Mouse (Mus musculus): ENCODE data around the gene Zfp984.
"Not testable (repeated sequence)": the region's sequence is repeated elsewhere in the genome, so short reads cannot be mapped to it uniquely, and the experiment has no call there.

Gene Zfp984

DNA sequence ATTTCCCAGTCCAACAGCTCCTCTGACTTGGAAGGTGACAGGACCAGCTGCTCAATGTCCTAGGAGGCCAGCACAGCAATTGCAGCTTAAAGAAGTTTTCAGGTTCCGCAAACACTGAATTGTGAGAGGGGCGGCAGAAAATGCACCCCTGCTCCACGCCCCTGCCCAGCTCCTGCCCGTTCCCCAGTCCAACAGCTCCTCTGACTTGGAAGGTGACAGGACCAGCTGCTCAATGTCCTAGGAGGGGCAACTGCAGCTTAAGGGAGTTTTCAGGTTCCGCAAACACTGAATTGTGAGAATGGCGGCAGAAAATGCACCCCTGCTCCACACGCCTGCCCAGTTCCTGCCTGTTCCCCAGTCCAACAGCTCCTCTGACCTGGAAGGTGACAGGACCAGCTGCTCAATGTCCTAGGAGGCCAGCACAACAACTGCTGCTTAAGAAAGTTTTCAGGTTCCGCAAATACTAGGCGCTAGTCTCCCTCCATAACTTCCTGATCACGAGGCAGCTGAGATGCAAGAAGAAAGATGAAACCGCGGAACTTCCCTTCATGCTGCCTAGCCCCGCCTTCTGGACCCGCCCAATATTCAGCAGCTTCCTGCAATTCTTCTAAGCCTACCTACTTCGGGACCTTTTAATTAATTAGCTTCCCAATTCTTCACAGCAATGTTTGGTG lies at the start of gene Zfp984:
Gene Zfp984 (minus strand): TSS at position 497 of the 674 bp plus-strand sequence.
- not testable (repeated sequence) for DNase-seq (ENCODE audit: low spot score)

DNA sequence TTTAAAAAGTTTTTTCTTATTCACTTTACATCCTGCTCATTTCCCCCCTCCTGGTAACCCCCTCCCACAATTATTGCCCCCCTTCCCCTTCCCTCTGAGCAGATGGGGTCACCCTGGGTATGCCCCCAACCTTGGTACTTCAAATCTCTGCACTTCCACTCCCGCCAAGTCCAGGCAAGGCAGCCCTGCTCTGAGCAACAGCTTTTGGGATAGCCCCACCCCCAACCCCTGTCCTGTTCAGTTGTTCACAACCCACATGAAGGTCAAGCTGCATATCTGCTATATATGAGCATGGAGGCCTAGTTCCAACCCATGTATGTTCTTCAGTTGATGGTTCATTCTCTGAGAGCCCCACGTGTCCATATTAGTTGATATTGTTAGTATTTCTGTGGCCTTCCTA lies 41.2 kb upstream of the Zfp984 start:
- no peak for DNase-seq (ENCODE audit: low spot score)

DNA sequence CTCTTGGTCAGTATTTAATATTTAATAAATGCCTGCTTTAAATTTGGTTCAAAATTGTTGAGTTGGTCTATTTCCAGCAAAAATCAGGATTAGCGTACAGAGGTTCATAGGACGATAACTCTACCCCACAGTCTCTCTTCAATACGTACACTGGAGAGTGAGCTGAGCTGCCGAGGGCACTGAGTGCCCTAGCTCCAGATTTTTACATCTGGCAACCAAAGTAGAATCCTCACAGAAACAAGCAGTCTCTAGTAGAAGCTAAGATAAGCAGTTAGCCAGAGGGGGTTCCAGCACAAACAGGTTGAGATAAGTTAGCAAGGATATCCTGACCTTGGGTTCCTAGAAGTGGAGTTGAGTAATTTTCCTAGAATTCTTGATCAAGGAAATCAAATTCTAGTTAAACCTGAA lies 39.0 kb upstream of the Zfp984 start:
- DNase-seq (ENCODE audit: low spot score), result no peak

DNA sequence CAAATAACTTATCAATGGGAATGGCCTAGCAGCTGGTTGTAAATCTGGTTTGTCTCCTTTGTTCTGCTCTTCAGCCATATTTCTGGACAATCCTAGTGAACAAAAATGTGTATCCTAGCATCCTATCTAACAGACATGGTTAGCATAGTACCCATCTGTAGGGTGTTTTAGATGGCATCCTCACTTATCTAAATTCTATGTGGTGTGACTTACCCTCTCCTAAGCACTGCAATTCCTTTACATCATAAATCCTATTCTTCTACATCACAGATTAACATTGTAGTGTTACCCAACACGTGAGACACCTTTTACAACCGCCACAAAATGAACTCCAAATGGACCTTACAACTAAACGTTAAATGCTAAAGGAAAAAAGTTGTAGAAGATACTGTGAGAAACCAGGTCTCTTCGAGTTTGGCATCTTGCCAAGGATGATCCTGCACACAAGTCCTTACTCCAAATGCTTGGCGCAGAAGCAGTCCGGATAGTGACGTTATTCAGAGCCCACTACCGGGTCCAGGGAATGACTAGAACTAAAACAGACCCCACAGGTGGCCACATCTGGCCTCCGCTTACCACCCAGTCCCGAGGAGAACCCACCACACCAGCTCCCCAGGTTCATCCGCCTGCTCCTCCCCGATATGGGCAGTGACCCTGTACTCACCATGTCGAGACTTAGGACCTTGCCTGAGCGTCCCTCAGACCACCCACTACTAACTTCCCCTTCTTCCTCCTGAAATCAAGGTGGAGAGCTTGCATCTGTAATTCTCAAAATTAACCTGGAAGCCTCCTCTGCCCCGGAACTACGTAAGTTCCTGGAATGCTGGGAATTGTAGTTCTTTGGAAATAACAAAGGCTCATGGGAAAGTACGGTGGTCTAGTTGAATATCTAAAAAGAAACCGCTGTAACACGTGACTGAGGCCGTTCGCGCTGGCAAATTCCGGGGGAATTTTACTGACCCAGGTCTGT lies 38.3 kb upstream of the Zfp984 start, which contains the start of gene Zfp933:
Gene Zfp933 (minus strand): TSS at position 753 of the 970 bp plus-strand sequence.
- peak; percentile 85 for DNase-seq (ENCODE audit: low spot score)

DNA sequence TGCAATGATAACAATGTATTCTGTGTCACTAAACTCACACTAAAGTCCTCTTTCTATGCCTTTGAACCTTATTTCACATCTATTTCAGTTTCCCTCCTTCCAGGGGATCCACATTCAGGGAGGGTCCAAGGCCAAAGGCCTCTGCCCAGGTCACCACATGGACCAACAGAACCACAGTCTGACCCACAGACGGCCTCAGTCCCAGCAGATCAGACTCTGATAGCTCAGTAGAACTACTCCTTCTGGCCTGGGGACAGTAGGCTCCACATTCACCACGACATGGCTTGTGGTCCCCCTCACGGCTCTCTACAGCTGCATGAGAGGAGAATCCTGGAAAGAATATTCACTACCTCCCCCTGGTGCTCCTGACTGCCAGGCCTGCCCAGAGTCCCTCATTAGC lies 33.3 kb upstream of the Zfp984 start:
- DNase-seq (ENCODE audit: low spot score), result no peak

DNA sequence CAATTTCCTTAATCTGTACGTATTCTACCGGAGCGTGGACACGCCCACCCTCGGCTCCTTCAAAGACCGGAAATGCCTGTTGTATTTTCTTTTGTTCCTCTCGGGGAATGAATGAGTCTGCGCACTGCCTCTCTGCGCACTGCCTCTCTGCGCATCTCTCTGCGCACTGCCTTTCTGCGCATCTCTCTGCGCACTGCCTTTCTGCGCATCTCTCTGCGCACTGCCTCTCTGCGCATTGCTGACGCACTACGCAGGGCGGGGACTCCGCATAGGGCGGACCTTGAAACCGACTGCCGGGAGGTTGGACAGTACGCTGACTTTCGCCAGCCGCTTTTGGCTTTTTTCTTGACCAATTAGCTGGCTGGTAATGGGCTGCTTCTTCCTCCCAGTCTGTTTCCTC lies 29.7 kb upstream of the Zfp984 start:
- DNase-seq (ENCODE audit: low spot score), result not testable (repeated sequence)

DNA sequence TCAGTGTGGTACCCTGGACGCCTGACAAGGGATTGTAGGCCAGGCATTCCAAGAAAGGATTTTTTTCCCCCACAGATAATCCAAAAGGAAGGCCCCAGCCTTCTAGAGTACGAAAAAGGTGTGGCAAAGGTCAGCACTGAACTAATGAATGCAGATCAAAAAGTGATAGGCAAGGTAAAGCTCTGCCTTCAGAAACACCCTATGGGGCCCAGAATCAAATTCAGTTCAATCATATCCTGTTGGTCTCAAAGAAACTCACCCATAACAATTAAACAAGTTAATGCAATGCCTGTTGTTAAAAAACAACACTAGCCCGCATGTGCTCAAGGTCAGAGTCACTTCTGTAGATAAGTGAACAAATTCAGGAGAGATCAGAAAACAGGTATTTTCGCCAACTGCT lies 14.8 kb upstream of the Zfp984 start:
- no peak for DNase-seq (ENCODE audit: low spot score)

DNA sequence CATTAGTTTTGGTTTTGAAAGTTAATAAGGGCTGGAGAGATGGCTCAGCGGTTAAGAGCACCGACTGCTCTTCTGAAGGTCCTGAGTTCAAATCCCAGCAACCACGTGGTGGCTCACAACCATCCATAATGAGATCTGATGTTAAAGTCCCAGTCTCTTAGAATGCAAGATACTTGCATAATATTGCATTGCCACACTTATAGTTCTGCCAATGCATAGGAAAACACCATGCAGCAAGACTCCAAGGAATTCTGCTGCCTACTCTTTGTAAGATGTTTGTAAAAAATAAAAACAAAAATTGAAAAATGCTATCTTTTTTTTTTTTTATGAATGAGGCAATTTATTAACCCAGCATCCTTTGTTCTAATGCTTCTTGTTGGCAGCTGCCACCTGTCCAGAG lies 11.8 kb upstream of the Zfp984 start:
- not testable (repeated sequence) for DNase-seq (ENCODE audit: low spot score)

DNA sequence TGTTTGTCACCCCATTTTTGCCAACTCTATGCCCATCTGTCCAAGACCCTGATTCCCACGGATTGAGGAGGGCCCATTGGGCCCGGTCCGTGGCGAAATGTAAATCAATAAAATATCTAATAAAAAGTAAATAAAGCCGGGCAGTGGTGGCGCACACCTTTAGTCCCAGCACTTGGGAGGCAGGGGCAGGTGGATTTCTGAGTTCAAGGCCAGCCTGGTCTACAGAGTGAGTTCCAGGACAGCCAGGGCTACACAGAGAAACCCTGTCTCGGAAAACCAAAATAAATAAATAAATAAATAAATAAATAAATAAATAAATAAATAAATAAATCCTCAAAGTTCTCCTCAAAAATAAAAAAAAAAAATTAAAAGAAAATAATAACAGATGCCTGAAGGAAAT lies 10.1 kb upstream of the Zfp984 start:
- not testable (repeated sequence) for DNase-seq (ENCODE audit: low spot score)

DNA sequence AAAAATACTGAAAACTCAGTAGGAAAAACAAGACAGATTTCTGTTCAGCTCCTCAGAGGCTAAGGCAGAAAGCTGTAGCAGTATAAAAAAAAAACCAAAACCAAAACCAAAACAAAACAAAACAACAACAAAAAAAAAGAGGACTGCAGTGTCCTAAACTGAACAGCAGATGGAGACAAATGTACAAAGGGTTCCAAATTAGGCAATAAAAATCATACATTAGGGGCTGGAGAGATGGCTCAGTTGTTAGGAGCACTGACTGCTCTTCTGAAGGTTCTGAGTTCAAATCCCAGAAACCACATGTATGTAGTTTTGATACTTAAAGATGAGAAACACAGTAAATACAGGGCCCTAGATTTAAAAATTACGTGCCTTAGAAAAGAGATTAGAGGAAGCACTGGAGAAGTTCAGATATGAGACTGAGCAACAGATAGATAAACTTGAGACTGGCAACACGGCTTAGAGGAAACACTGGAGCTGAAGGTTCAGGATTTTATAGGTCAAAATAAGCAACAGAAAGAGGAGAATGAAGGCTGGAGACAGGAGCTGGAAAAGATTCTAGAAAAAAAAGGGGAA lies 5.1 kb upstream of the Zfp984 start:
- DNase-seq (ENCODE audit: low spot score), result no peak

DNA sequence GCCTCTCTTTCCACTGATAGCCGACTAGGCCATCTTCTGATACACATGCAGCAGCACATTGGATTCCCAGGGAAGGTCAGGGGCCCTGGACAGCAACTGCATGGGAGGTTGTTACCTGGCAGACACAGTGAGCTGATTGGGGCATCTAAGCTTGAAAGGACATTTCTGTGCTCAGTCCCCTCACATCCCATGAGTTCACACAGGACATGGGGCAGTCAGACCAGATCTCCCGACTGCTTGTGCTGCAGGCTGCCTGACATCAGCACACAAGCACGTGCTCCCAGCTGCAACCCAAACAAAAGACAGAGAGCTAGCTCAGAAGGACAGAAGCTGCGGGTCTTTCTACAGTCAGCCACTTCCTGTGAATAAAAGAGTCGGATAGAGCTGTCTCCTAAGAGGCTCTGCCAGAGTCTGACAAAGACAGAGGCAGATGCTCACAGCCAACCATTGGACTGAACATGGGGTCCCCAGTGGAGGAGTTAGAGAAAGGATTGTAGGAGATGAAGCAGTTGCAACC lies 3.7 kb upstream of the Zfp984 start:
- no peak for DNase-seq (ENCODE audit: low spot score)

DNA sequence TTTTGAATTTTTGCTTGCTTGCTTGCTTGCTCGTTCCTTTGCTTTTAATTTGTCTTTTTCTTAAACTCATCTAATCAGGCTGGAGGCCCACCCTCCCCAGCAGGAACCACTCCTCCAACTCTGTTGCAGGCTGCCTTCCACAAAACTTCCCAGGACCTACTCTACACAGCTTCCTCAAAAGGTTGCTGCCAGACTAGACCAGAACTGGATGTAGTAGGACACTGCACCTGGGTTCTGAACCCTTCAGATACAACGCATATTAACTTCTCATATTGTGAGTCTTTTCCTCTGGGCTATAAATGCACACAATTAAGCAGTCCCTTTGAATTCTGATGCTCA lies 347 bp upstream of the Zfp984 start:
- not testable (repeated sequence) for DNase-seq (ENCODE audit: low spot score)

DNA sequence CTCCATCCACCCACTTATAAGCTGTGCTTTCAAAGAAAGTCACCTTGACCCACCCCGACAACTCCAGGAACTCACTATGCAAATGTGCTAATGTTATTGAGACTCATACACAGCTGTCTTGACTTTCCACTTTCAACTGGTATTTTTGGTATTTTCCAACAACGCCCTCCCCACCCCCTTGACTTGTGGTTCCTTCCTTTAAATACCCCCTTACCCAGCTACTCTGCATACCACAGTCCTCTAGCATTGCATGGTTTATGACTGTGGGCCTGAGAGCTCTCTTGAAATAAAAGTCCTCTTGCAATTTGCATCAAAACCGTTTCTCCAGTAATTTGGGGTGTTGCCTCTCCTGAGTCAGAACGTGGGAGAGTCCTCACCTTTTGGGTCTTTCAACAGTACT lies 1.1 kb downstream of the Zfp984 start:
- DNase-seq (ENCODE audit: low spot score), result not testable (repeated sequence)

DNA sequence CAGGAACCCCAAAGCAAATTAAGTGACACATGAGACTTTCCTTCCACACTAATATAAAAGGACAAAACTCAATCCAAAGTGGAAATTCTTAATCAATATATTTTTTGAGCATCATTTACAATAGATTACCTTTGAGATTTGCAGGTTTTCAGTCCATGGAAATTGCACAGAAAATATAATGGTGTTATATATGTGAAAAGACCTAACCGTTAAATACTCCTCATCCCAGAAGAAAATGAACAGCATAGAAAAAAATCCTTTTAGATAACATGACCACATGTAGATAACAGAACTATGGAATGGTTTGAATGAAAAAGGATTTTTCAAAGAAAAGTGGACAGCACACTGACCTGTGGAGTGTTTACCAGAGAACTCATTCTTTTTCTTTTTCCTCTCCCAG lies 14.3 kb downstream of the Zfp984 start:
- not testable (repeated sequence) for DNase-seq (ENCODE audit: low spot score)

DNA sequence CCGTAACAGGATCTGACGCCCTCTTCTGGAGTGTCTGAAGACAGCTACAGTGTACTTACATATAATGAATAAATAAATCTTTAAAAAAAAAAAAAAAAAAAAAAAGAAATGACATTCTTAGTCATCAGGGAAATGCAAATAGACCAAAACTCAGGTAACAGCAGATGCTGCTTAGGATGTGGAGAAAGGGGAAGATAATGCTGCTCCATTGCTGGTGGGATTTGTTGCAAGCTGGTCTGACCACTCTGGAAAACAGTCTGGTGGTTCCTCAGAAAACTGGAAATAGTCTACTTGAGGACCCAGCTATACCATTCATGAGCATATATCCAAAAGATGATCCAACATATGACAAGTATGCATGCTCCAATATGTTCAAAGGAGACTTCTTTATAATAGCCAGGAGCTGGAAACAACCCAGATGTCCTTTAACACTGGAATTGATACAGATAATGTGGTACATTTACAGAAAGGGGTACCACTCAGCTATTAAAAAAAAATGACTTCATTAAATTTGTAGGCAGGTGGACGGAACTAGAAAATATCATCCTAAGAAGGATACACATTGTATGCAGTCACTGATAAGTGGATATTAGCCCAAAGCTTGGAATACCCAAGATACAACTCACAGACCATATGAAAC lies 15.4 kb downstream of the Zfp984 start:
- not testable (repeated sequence) for DNase-seq (ENCODE audit: low spot score)

DNA sequence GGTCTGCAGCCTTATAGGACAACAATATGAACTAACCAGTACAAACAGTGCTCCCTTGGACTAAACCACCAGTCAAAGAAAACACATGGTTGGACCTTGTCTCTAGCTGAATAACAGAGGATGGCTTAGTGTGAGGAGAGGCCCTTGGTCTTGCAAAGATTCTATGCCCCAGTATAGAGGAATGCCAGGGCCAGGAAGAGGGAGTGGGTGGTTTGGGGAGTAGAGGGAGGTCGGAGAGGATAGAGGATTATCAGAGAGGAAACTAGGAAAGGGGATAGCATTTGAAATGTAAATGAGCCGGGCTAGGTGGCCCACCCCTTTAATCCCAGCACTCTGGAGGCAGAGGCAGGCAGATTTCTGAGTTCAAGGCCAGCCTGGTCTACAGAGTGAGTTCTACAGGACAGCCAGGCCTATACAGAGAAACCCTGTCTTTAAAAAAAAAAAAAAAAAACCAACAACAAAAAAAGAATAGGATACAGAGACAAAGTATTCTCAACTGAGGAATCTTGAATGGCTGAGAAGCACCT lies 16.1 kb downstream of the Zfp984 start:
- not testable (repeated sequence) for DNase-seq (ENCODE audit: low spot score)

DNA sequence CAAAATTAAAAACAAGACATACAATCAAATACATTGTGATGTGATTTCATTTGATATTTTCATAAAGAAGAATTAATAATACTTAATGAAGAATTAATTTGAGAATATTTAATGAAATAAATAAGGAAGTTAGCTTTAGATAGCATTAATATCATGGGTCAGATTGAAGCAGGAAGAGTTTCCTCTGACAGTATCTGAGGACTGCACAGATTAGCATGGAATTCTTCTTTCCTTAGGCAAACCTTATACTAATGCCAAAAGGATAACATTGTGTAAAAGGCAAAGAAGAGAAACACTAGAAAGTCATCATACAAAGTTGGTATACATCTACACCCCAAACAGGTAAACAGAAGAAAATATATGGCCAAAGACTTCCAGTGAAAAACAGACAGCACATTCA lies 17.9 kb downstream of the Zfp984 start:
- not testable (repeated sequence) for DNase-seq (ENCODE audit: low spot score)

DNA sequence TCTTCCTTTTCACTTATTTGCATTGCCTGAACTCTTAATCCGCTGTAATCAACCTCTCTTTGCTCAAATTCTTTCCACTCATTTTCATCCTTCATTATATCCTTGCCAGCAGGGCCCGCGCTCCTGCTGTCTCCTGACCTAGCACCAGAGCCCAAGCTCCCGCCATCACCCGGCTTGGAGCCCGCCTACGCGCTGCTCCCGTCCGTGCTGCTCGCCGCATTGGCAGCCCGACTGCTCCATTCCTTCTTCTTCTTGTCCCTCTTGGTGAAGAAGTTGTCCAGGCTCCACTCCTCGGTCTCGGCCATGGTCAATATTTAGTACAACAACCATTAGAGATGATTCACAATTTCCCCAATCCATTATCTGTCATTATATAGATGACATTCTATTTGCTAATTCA lies 63.3 kb downstream of the Zfp984 start:
- DNase-seq (ENCODE audit: low spot score), result not testable (repeated sequence)

DNA sequence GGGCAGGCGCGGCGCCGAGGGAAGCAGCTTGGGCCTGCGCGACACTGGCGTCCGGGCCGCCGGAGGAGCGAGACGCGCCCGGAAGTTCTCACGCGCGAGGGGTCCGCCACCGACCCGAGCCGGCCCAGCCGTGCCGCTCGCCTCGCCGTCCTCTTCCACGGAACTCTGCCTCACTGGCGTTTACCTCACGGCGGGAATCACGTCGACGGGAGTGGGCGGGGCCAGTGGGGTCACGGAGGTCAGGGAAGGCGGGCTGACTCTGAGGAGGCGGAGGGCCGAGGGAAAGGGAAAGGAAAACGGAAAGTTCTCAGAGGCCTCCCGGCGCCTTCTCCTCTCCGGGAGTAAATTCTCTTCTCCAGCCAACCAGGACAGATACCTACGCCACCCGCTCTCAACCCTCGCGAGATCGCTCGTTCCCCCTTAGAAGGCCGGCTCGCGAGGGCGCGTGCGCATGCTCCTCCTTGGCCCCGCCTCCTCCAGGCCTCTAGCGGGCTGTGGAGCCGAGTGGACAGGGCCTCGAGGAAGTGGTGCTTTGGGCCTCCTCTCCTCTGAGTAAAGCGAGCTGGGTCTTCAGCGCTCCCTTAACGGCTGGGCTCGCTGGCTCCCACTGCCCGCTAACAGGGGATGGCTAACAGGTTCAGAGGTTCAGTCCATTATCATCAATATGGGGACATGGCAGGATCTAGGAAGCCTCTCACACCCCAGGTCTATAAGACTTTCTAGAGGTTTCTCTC lies 70.8 kb downstream of the Zfp984 start:
- not testable (repeated sequence) for DNase-seq (ENCODE audit: low spot score)
